Mouse (Mus musculus) ES-Bruce4 (cell line): ENCODE results near the gene Nfkbia.

Experiments used
- CTCF ChIP-seq: IDR thresholded peaks from one replicate; pipeline ENCODE4 v1.8.1; 2011; ENCODE audit warnings: low read depth, low read length
- EP300 ChIP-seq: IDR thresholded peaks from 2 replicates; pipeline ENCODE4 v1.6.1; 2011; ENCODE audit warnings: low read depth, low read length; ENCODE audit not compliant: insufficient read depth
- POLR2A ChIP-seq: IDR thresholded peaks from one replicate; pipeline ENCODE4 v1.8.1; 2011; ENCODE audit warnings: low read length; ENCODE audit not compliant: insufficient read depth

DNA sequence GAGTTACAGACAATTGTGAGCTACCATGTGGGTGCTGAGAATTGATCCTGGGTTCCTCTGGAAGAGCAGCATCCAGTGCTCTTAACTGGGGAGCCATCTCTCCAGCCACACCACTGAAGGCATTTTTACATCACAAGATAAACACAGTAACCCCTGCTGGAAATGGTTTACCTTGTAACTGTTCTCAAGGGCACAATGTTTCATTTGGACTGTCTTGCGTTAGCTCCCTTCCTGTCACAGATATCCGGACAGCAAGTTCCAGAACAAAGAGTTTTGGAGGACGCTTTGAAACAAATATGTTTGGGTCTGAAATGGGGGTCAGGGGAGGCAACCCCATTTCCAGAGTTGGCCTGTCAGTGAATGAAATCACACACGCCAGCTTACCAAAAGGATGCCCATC is 46.9 kb downstream of the Nfkbia start:
- no peak for TF ChIP-seq CTCF
- TF ChIP-seq POLR2A = no peak
- TF ChIP-seq EP300 = no peak
